Mouse (Mus musculus): ENCODE results near the gene Folr1. TPM values are rescaled to one million over a fixed set of nuclear protein-coding genes. Genes with fewer than 3 reads are reported as not detected.

The Folr1 gene
- total and polyA plus RNA-seq, 2 experiments from 2014 or later: 28.8 to 78.5 TPM

DNA sequence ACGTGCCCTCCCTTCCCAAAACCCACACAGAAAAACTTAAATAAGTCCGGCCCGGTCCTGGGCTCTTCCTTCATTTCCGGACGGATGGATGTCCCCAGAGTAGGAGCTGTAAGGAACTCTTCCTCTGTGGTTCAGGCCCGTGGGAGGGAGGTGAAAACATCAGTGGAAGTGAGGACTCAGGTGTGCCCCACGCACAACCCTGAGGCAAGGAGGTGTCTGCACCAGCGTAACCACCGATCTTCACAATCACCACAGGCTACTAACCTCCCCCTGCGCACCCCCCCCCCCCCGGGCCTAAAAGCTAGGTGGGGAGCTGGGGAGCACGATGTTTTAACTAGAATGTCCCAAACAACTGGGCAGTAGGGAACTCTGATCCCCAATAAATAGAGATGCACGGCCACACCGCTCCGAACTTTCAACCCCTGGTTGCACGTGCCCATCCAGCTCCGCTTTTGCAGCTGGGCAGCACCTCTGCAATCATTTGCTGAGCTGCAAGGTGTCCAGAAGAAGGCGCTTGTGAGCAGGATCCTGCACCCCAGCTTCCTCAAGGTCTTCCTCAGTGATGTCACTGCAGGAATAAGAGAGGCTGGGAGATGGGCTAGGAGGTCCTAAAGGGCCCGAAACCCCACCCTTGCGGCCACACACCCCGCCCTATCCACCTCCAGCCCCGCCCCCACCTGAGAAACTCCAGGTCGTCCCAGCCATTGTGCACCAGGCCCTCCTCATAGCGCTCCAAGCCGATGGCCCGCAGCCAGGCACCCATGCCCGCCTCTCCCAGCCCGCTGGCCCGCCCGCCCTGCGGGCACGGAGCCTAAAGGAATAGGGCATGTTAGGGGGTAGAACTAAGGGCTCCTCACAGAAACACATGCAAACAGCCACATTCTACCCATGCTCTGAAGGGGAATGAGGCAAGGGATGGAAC is 47.5 kb downstream of the Folr1 start:
- peaks cover 4% of the 10 kb centered on the region; the same call in 1 of the 2 replicates for H3K36me3 ChIP-seq (ENCODE audit: insufficient read depth, low read length)
- DNase-seq (ENCODE audit: low spot score) (no peak), ATAC-seq (peak; percentile 24; the same call in 1 of the 2 replicates)
- TF ChIP-seq CTCF (IDR thresholded peaks at IDR 0.05; ENCODE audit: low read depth): peak; percentile 55
- no peak overlapping the region for H3K9ac ChIP-seq (replicated peaks; ENCODE audit: low read length)
- H3K27me3 ChIP-seq (ENCODE audit: insufficient read depth, low read length): peaks cover 43% of the 10 kb centered on the region
- no peak overlapping the region for H3K4me3 ChIP-seq (ENCODE audit: low read length)
- WGBS: 34% methylated on average over 32 of the region's 32 CpGs
- no peaks in the 10 kb centered on the region for H3K9me3 ChIP-seq (ENCODE audit: low read length)
- H3K4me2 ChIP-seq (ENCODE audit: low read depth, low read length): no peak overlapping the region
- H3K27ac ChIP-seq: no peak overlapping the region
- peaks cover 8% of the 10 kb centered on the region for H3K4me1 ChIP-seq (ENCODE audit: insufficient read depth, low read length)

DNA sequence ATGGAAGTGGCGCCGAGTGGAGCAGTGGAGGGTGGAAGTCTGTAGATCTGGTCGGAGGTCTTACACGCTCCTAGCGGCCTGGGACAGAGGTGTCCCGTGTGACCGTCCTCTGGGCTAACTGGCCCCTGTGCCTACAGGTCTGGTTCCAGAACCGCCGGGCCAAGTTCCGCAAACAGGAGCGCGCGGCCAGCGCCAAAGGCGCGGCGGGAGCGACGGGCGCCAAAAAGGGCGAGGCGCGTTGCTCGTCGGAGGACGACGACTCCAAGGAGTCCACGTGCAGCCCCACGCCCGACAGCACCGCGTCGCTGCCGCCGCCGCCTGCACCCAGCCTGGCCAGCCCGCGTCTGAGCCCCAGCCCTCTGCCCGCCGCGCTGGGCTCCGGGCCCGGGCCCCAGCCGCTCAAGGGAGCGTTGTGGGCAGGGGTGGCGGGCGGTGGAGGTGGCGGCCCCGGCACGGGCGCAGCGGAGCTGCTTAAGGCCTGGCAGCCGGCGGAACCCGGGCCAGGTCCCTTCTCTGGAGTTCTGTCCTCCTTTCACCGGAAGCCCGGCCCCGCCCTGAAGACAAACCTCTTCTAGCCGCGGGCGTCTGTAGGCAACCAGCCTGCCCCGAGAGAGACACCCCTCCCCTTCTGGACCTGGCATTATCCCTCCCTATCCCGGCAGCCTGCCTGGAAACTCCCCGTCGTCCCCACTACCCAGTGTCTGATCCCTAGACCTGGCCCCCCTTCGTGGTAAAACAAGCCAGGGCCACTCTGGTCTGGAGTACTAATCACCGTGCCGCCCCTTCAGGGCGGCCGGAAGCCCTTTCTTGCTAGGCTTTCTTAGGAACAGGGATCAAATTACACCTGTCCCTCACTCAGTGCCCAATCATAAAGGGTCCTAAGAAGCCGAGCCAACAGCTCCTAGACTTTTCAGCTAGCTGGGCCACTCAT is 48.8 kb downstream of the Folr1 start:
- H3K4me2 ChIP-seq (ENCODE audit: low read depth, low read length): peak overlapping the region; percentile 59
- H3K27ac ChIP-seq: no peak overlapping the region
- 1% methylated on average over 67 of the region's 71 CpGs for WGBS
- no peaks in the 10 kb centered on the region for H3K9me3 ChIP-seq (ENCODE audit: low read length)
- H3K9ac ChIP-seq (replicated peaks; ENCODE audit: low read length): no peak overlapping the region
- H3K36me3 ChIP-seq (ENCODE audit: insufficient read depth, low read length): no peaks in the 10 kb centered on the region
- TF ChIP-seq CTCF (IDR thresholded peaks at IDR 0.05; ENCODE audit: low read depth): no peak
- peaks cover 8% of the 10 kb centered on the region for H3K4me1 ChIP-seq (ENCODE audit: insufficient read depth, low read length)
- H3K27me3 ChIP-seq (ENCODE audit: insufficient read depth, low read length): peaks cover 55% of the 10 kb centered on the region
- ATAC-seq (peak; percentile 53), DNase-seq (ENCODE audit: low spot score) (peak; percentile 43)
- H3K4me3 ChIP-seq (ENCODE audit: low read length): peak overlapping the region; percentile 36

DNA sequence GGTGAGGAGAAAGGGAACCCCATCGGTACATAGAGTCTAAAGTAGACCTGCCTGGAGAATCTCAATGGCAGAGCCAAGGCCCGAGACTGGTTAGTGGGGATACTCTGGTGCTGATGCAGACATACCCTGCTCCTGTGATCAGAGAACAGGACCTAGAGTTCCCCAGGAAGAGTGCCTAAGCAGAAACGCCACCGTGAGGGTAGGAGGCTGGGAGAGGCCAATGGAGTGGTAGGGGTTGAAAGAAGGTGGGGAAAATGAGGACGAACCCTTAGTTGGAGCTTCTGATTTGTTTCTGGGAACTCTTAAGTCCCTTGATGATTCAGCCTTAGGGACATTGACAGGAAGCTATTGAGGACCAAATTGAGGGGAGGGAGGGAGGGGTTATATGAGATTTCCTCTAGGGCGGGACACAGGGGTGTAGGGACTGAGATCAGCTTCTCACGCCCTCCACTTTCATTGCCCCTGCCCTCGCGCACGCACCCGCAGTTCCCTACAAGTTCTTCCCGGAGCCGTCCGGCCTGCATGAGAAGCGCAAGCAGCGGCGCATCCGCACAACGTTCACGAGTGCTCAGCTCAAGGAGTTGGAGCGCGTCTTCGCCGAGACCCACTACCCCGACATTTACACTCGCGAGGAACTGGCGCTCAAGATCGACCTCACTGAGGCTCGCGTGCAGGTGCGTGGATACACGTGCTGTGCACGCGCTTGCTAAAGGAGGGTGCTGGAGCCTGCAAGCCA is 50.1 kb downstream of the Folr1 start:
- Histone ChIP-seq H3K4me3 (ENCODE audit: low read length) (peak overlapping the region; percentile 27), H3K9ac (replicated peaks; ENCODE audit: low read length) (no peak overlapping the region), H3K36me3 (ENCODE audit: insufficient read depth, low read length) (no peaks in the 10 kb centered on the region), H3K4me1 (ENCODE audit: insufficient read depth, low read length) (peaks cover 8% of the 10 kb centered on the region), H3K9me3 (ENCODE audit: low read length) (no peaks in the 10 kb centered on the region), H3K4me2 (ENCODE audit: low read depth, low read length) (peak overlapping the region; percentile 59), H3K27ac (no peak overlapping the region), H3K27me3 (ENCODE audit: insufficient read depth, low read length) (peaks cover 60% of the 10 kb centered on the region)
- TF ChIP-seq CTCF (IDR thresholded peaks at IDR 0.05; ENCODE audit: low read depth): no peak
- 5% methylated on average over 35 of the region's 35 CpGs for WGBS
- DNase-seq (ENCODE audit: low spot score): peak; percentile 47
- ATAC-seq: no peak

DNA sequence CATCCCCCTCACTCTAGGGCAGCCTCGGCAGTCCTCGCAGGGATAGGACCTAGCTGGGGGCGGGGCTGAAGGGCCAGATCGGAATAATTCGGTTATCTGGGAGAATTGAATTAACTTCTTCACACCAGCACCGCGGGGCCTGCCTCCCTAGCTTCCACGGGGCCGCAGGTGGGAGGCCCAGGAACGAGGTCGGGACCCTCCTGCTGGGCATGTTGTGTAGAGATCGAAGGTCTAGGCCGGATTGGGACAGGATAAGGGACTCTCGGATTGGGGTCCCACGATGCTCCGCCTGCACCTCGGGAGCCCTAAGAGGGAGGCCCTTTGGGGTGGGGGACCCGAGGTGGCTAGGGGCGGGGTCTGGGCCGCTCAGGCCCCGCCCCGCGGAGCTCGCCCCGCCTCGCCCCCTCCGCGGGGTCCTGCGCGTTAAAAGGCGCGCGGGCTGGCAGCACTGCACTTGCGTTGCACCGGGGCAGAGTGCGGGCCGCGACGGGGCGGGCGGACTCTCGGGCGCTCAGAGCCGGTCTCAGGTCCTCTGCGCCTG is 52.7 kb downstream of the Folr1 start, which contains the start of gene Phox2a:
Gene Phox2a, plus strand, starts transcription at position 453 of the 541 bp plus-strand sequence.
- WGBS: under 1% methylated on average over 36 of the region's 45 CpGs
- Histone ChIP-seq H3K27ac (no peak within 1 kb of the TSS), H3K9ac (replicated peaks; ENCODE audit: low read length) (no peak within 1 kb of the TSS), H3K27me3 (ENCODE audit: insufficient read depth, low read length) (peaks cover 54% of the 10 kb centered on the region), H3K4me3 (ENCODE audit: low read length) (peak within 1 kb of the TSS; percentile 28), H3K36me3 (ENCODE audit: insufficient read depth, low read length) (no peaks in the 10 kb centered on the region), H3K4me2 (ENCODE audit: low read depth, low read length) (peak within 1 kb of the TSS; percentile 46), H3K4me1 (ENCODE audit: insufficient read depth, low read length) (peaks cover 8% of the 10 kb centered on the region), H3K9me3 (ENCODE audit: low read length) (no peaks in the 10 kb centered on the region)
- TF ChIP-seq CTCF (IDR thresholded peaks at IDR 0.05; ENCODE audit: low read depth): no peak
- DNase-seq (ENCODE audit: low spot score) (no peak), ATAC-seq (peak; percentile 21)

Small RNA genes lying within 50 kb of the gene (microRNA-seq; reads per million reads assigned to microRNA genes)
- gene Gm22655: 0 reads per million in 2 experiments

Other genes starting within 250 kb of the Folr1 start
- gene Clpb, start 207.2 kb downstream of the Folr1 start, total RNA-seq (2014; rRNA removed): 42.8 and 67.4 TPM in 2 replicates
- gene Clpb, start 207.2 kb downstream of the Folr1 start, polyA plus RNA-seq (2015; fragmentation: Nextera tagmentation; extraction: Ambion mirVana): 36.5 and 36.6 TPM in 2 replicates
- gene Phox2a, start 52.5 kb downstream of the Folr1 start, total RNA-seq (2014; rRNA removed): 3.7 and 4.5 TPM in 2 replicates
- 2.0 and 2.1 TPM in 2 replicates for gene Phox2a, start 52.5 kb downstream of the Folr1 start, polyA plus RNA-seq (2015; fragmentation: Nextera tagmentation; extraction: Ambion mirVana)
- 28.2 and 30.0 TPM in 2 replicates for gene Inppl1, start 32.6 kb downstream of the Folr1 start, total RNA-seq (2014; rRNA removed)
- gene Inppl1, start 32.6 kb downstream of the Folr1 start, polyA plus RNA-seq (2015; fragmentation: Nextera tagmentation; extraction: Ambion mirVana): 10.3 and 14.3 TPM in 2 replicates
- 1.8 and 7.1 TPM in 2 replicates for gene Folr2, start 13.6 kb downstream of the Folr1 start, total RNA-seq (2014; rRNA removed)
- 2.2 and 2.3 TPM in 2 replicates for gene Folr2, start 13.6 kb downstream of the Folr1 start, polyA plus RNA-seq (2015; fragmentation: Nextera tagmentation; extraction: Ambion mirVana)
- gene Anapc15, start 7.1 kb downstream of the Folr1 start, total RNA-seq (2014; rRNA removed): 49.3 and 59.8 TPM in 2 replicates
- gene Anapc15, start 7.1 kb downstream of the Folr1 start, polyA plus RNA-seq (2015; fragmentation: Nextera tagmentation; extraction: Ambion mirVana): 65.1 and 67.3 TPM in 2 replicates
- gene Lamtor1, start 35.1 kb upstream of the Folr1 start, total RNA-seq (2014; rRNA removed): 130 and 156 TPM in 2 replicates
- gene Lamtor1, start 35.1 kb upstream of the Folr1 start, polyA plus RNA-seq (2015; fragmentation: Nextera tagmentation; extraction: Ambion mirVana): 167 and 181 TPM in 2 replicates
- gene Tomt, start 35.6 kb upstream of the Folr1 start, total RNA-seq (2014; rRNA removed): 0.52 TPM in 1 of 2 replicates, not detected in the other
- 0.16 and 0.49 TPM in 2 replicates for gene Tomt, start 35.6 kb upstream of the Folr1 start, polyA plus RNA-seq (2015; fragmentation: Nextera tagmentation; extraction: Ambion mirVana)
- 5.2 and 6.5 TPM in 2 replicates for gene Lrrc51, start 63.1 kb upstream of the Folr1 start, total RNA-seq (2014; rRNA removed)
- 9.7 and 12.1 TPM in 2 replicates for gene Lrrc51, start 63.1 kb upstream of the Folr1 start, polyA plus RNA-seq (2015; fragmentation: Nextera tagmentation; extraction: Ambion mirVana)
- 82.9 and 89.3 TPM in 2 replicates for gene Numa1, start 63.3 kb upstream of the Folr1 start, total RNA-seq (2014; rRNA removed)
- gene Numa1, start 63.3 kb upstream of the Folr1 start, polyA plus RNA-seq (2015; fragmentation: Nextera tagmentation; extraction: Ambion mirVana): 24.4 and 26.5 TPM in 2 replicates
- gene Il18bp, start 147.9 kb upstream of the Folr1 start, total RNA-seq (2014; rRNA removed): 7.1 and 14.7 TPM in 2 replicates
- 3.0 and 3.3 TPM in 2 replicates for gene Il18bp, start 147.9 kb upstream of the Folr1 start, polyA plus RNA-seq (2015; fragmentation: Nextera tagmentation; extraction: Ambion mirVana)
- 28.8 and 31.7 TPM in 2 replicates for gene Rnf121, start 194.7 kb upstream of the Folr1 start, total RNA-seq (2014; rRNA removed)
- 22.6 and 23.8 TPM in 2 replicates for gene Rnf121, start 194.7 kb upstream of the Folr1 start, polyA plus RNA-seq (2015; fragmentation: Nextera tagmentation; extraction: Ambion mirVana)
- gene Xndc1, start 194.7 kb upstream of the Folr1 start, total RNA-seq (2014; rRNA removed): 16.2 and 22.6 TPM in 2 replicates
- gene Xndc1, start 194.7 kb upstream of the Folr1 start, polyA plus RNA-seq (2015; fragmentation: Nextera tagmentation; extraction: Ambion mirVana): 15.8 and 19.0 TPM in 2 replicates
- gene Xntrpc, start 194.9 kb upstream of the Folr1 start, total RNA-seq (2014; rRNA removed): 0.47 and 3.5 TPM in 2 replicates
- gene Xntrpc, start 194.9 kb upstream of the Folr1 start, polyA plus RNA-seq (2015; fragmentation: Nextera tagmentation; extraction: Ambion mirVana): 0.40 and 0.42 TPM in 2 replicates
- 2.5 TPM in 1 of 2 replicates, not detected in the other for gene Trpc2, start 212.3 kb upstream of the Folr1 start, total RNA-seq (2014; rRNA removed)
- 0.09 TPM in 1 of 2 replicates, not detected in the other for gene Trpc2, start 212.3 kb upstream of the Folr1 start, polyA plus RNA-seq (2015; fragmentation: Nextera tagmentation; extraction: Ambion mirVana)
- 0.10 and 2.3 TPM in 2 replicates for gene Art1, start 231.0 kb upstream of the Folr1 start, total RNA-seq (2014; rRNA removed)
- gene Art1, start 231.0 kb upstream of the Folr1 start, polyA plus RNA-seq (2015; fragmentation: Nextera tagmentation; extraction: Ambion mirVana): 0.39 and 0.44 TPM in 2 replicates
- 0.32 TPM in 1 of 2 replicates, not detected in the other for gene Art5, start 238.7 kb upstream of the Folr1 start, total RNA-seq (2014; rRNA removed)
- 0.19 and 0.21 TPM in 2 replicates for gene Art5, start 238.7 kb upstream of the Folr1 start, polyA plus RNA-seq (2015; fragmentation: Nextera tagmentation; extraction: Ambion mirVana)
- not detected in 2 replicates for gene Chrna10, start 246.0 kb upstream of the Folr1 start, total RNA-seq (2014; rRNA removed)
- gene Chrna10, start 246.0 kb upstream of the Folr1 start, polyA plus RNA-seq (2015; fragmentation: Nextera tagmentation; extraction: Ambion mirVana): 0.08 TPM in 1 of 2 replicates, not detected in the other